Comparison of ENCODE assay signal across 10 mouse cellular contexts in the genomic region with DNA sequence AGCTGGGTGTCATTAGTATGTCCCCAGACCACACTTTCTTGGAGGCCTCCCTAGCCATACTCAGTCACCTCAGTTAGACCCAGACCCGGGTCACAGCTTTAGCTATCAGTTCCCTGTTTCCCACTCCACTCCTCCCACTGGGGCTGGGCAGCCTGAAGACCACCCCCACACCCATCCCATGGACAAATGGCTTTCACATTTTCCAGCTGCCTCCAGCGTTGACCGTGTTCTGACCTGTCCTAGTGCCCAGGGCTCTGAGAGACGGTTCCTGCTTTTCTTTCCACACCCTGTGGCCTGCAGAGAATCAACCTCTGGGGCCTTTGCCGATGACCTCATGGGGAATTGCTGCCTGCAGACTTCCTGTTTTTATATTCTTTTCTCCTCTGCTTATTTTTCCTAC. TPM values are rescaled to one million over a fixed set of nuclear protein-coding genes. Genes with fewer than 3 reads are reported as not detected.
DNase-seq lines count a peak whose midpoint lies in the region; ATAC-seq and TF ChIP-seq lines count a peak whose summit lies in the region.
"Had no signal": no experiment of that assay in that cellular context is flagged by ENCODE, and none has a peak within 500 bp of the region (broad histone marks: within the 10 kb centered on the region; RNA-seq: fewer than 3 reads in every experiment).

No protein-coding gene starts in this region.

- H3K4me2 ChIP-seq in heart, embryonic 13.5 days = peak overlapping the region; percentile 18

- H3K4me1 ChIP-seq in brown adipose tissue, adult 24 weeks (ENCODE audit: control insufficient read depth, insufficient read depth, insufficient read length, low read length) = peaks cover 14% of the 10 kb centered on the region
- peaks cover 36% of the 10 kb centered on the region for H3K4me1 ChIP-seq in heart, embryonic 13.5 days

- peak; percentile 42 for DNase-seq in gastrocnemius, adult 2 months
- DNase-seq in gastrocnemius, postnatal 10 days = no peak
- DNase-seq in kidney, postnatal 36 days = peak; percentile 28 to 32
- DNase-seq in right cerebral cortex, postnatal 10 days (ENCODE audit: low spot score in 2 of 2) = no peak
- no peak for DNase-seq in thymus, adult 18-20 months
- DNase-seq in B cell, adult 2 months = no peak
- DNase-seq: thymus, postnatal 36 days had no signal

- 8% methylated on average over 5 of the region's 5 CpGs for WGBS in heart, embryonic 13.5 days

- H3K9ac ChIP-seq in heart, embryonic 13.5 days = 0 out of 2 replicates have a peak overlapping the region, but pooled peaks have one; percentile 42
- H3K9ac ChIP-seq: liver, embryonic 14.5 days had no signal

- intact Hi-C loops in gastrocnemius, adult 2 months (cut with DNase I) = loop anchor here (2.0 kb wide), 2 partner anchors 37 to 61 kb away; a partner anchor contains a TSS

- H3K27me3 ChIP-seq in heart, embryonic 13.5 days (replicated peaks) = no peaks in the 10 kb centered on the region

- peak; percentile 58; the same call in 1 of the 2 replicates for ATAC-seq in heart, embryonic 13.5 days (ENCODE audit: extremely low read depth, insufficient number of reproducible peaks, low FRiP score, low TSS enrichment)

- H3K4me3 ChIP-seq in gastrocnemius, adult 2 months = no peak overlapping the region
- no peak overlapping the region for H3K4me3 ChIP-seq in brown adipose tissue, adult 24 weeks (ENCODE audit: insufficient read depth, low read depth, low read length)
- H3K4me3 ChIP-seq in heart, embryonic 13.5 days = no peak overlapping the region

- 0 out of 2 replicates have a peak, but pooled peaks cover 2% of the 10 kb centered on the region for H3K9me3 ChIP-seq in heart, embryonic 13.5 days

- peak overlapping the region; percentile 83 for H3K27ac ChIP-seq in gastrocnemius, adult 2 months
- H3K27ac ChIP-seq in brown adipose tissue, adult 24 weeks (replicated peaks; ENCODE audit: low read depth, low read length) = 0 out of 2 replicates have a peak overlapping the region, but pooled peaks have one; percentile 22
- peak overlapping the region; percentile 86 for H3K27ac ChIP-seq in heart, embryonic 13.5 days (replicated peaks)
- H3K27ac ChIP-seq: liver, embryonic 14.5 days had no signal

- TF ChIP-seq CTCF in gastrocnemius, adult 2 months (IDR thresholded peaks at IDR 0.05) = no peak

- H3K36me3 ChIP-seq in heart, embryonic 13.5 days = no peaks in the 10 kb centered on the region

RNA-seq across cellular contexts. Expression of a gene that starts 36.5 kb away (rescaled TPM):
- 100 to 1,000 TPM; 119 to 145 TPM for total RNA-seq in gastrocnemius, adult 2 months (2021)
- total RNA-seq in gastrocnemius, postnatal 10 days (2021) = 10 to 100 TPM; 84.9 to 90.4 TPM
- polyA plus RNA-seq in brown adipose tissue, adult 24 weeks (2012; ENCODE audit: insufficient read depth, insufficient read length, missing spikeins) = 11.8 and 13.8 TPM in 2 replicates
- polyA plus RNA-seq in heart, embryonic 13.5 days (2015; fragmentation: Nextera tagmentation; extraction: Ambion mirVana) = 25.8 and 27.3 TPM in 2 replicates

RNA-seq across cellular contexts. Expression of a gene that starts 45.0 kb away (rescaled TPM):
- 1 to 10 TPM; 1.1 to 2.2 TPM for total RNA-seq in gastrocnemius, adult 2 months (2021)
- 1 to 10 TPM; 2.2 to 2.9 TPM for total RNA-seq in gastrocnemius, postnatal 10 days (2021)
- 0.44 and 0.92 TPM in 2 replicates for polyA plus RNA-seq in brown adipose tissue, adult 24 weeks (2012; ENCODE audit: insufficient read depth, insufficient read length, missing spikeins)
- 0.69 and 0.94 TPM in 2 replicates for polyA plus RNA-seq in heart, embryonic 13.5 days (2015; fragmentation: Nextera tagmentation; extraction: Ambion mirVana)

Comparison
In these comparisons a context has a peak if more than half of its experiments do, and no peak if none do; other contexts are left out.
1. DNase-seq: peak in gastrocnemius, adult 2 months (single experiment) and kidney, postnatal 36 days (2 of 2); none in gastrocnemius, postnatal 10 days (single experiment), right cerebral cortex, postnatal 10 days (0 of 2), thymus, adult 18-20 months (0 of 2) and B cell, adult 2 months (0 of 2).
2. H3K27ac ChIP-seq: peak in every context shown above with its lines; median percentile 86 in heart, embryonic 13.5 days; 83 in gastrocnemius, adult 2 months; 22 in brown adipose tissue, adult 24 weeks.